32 mouse cellular contexts compared by ENCODE assay signal in the genomic region with DNA sequence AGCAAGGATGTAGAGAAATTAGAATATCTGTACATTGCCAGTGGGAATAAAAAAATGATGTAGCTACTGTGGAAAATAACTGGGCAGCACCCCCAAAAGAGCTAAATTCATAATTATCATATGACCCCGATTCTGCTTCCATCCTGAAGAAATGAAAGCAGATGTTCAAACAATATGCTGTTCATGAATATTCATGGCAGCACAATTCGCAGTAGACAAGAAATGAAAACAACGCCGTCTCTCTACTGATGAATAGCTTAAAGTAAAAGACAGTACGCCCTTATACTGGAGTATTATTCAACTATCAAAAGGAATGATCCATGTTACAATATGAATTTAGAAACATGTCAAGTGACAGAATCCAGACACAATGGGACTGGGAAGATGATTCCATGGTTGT.
"Had no signal": no experiment of that assay in that cellular context is flagged by ENCODE, and none has a peak within 500 bp of the region (broad histone marks: within the 10 kb centered on the region; RNA-seq: fewer than 3 reads in every experiment).

No protein-coding gene starts in this region.

- DNase-seq: left cerebral cortex, postnatal 4 days; liver; liver, embryonic 13.5 days; liver, postnatal 0 days; lung, adult 18-20 months; lung, adult 2 months; lung, embryonic 14.5 days; lung, postnatal 10 days; lung, postnatal 14 days; lung, postnatal 36 days; lung, postnatal 4 days; midbrain, embryonic 14.5 days had no signal

- H3K9ac ChIP-seq: limb, embryonic 12.5 days; limb, embryonic 13.5 days; limb, embryonic 15.5 days; liver, embryonic 13.5 days; liver, embryonic 14.5 days; liver, embryonic 15.5 days; liver, postnatal 0 days; lung, embryonic 14.5 days; lung, embryonic 15.5 days; midbrain, embryonic 12.5 days; midbrain, embryonic 13.5 days; midbrain, embryonic 15.5 days; neural tube, embryonic 12.5 days; neural tube, embryonic 13.5 days had no signal

- H3K9me3 ChIP-seq: limb, embryonic 10.5 days; limb, embryonic 12.5 days; limb, embryonic 13.5 days; limb, embryonic 15.5 days; liver, embryonic 15.5 days; lung, embryonic 15.5 days; midbrain, embryonic 10.5 days; midbrain, embryonic 12.5 days; midbrain, embryonic 15.5 days; neural tube, embryonic 12.5 days; neural tube, embryonic 13.5 days had no signal

- H3K36me3 ChIP-seq: limb, embryonic 10.5 days; limb, embryonic 12.5 days; limb, embryonic 13.5 days; limb, embryonic 15.5 days; liver, embryonic 13.5 days; liver, embryonic 15.5 days; lung, embryonic 15.5 days; midbrain, embryonic 10.5 days; midbrain, embryonic 12.5 days; midbrain, embryonic 13.5 days; midbrain, embryonic 15.5 days; neural tube, embryonic 12.5 days; neural tube, embryonic 13.5 days had no signal

- H3K27ac ChIP-seq: limb, embryonic 10.5 days; limb, embryonic 12.5 days; limb, embryonic 13.5 days; limb, embryonic 15.5 days; liver, embryonic 13.5 days; liver, embryonic 14.5 days; liver, embryonic 15.5 days; lung, embryonic 15.5 days; macrophage; midbrain, embryonic 10.5 days; midbrain, embryonic 12.5 days; midbrain, embryonic 13.5 days; midbrain, embryonic 15.5 days; neural tube, embryonic 12.5 days; neural tube, embryonic 13.5 days had no signal

- H3K4me2 ChIP-seq: limb, embryonic 12.5 days; limb, embryonic 13.5 days; limb, embryonic 15.5 days; liver, embryonic 11.5 days; liver, embryonic 13.5 days; liver, embryonic 15.5 days; lung, embryonic 14.5 days; lung, embryonic 15.5 days; midbrain, embryonic 11.5 days; midbrain, embryonic 12.5 days; midbrain, embryonic 13.5 days; midbrain, embryonic 15.5 days; neural tube, embryonic 12.5 days; neural tube, embryonic 13.5 days had no signal

- H3K4me1 ChIP-seq: limb, embryonic 12.5 days; limb, embryonic 13.5 days; limb, embryonic 15.5 days; liver, embryonic 13.5 days; liver, embryonic 15.5 days; lung, embryonic 15.5 days; megakaryocyte, embryonic 14.5 days; midbrain, embryonic 12.5 days; midbrain, embryonic 13.5 days; midbrain, embryonic 15.5 days; neural tube, embryonic 12.5 days; neural tube, embryonic 13.5 days had no signal

- H3K27me3 ChIP-seq: limb, embryonic 12.5 days; limb, embryonic 13.5 days; limb, embryonic 15.5 days; liver, embryonic 13.5 days; liver, embryonic 15.5 days; lung, embryonic 15.5 days; megakaryocyte, embryonic 14.5 days; midbrain, embryonic 12.5 days; midbrain, embryonic 13.5 days; midbrain, embryonic 15.5 days; neural tube, embryonic 12.5 days; neural tube, embryonic 13.5 days had no signal

- H3K4me3 ChIP-seq: limb, embryonic 10.5 days; limb, embryonic 12.5 days; limb, embryonic 13.5 days; limb, embryonic 15.5 days; liver, embryonic 13.5 days; liver, embryonic 15.5 days; lung, embryonic 15.5 days; megakaryocyte, embryonic 14.5 days; midbrain, embryonic 10.5 days; midbrain, embryonic 12.5 days; midbrain, embryonic 13.5 days; midbrain, embryonic 15.5 days; myocyte; neural tube, embryonic 12.5 days; neural tube, embryonic 13.5 days had no signal

- ATAC-seq: liver, postnatal 0 days; lung, postnatal 0 days; midbrain, embryonic 13.5 days; midbrain, embryonic 15.5 days; midbrain, embryonic 16.5 days had no signal
